Mouse (Mus musculus): ENCODE measurements at regions not wholly inside any gene's neighbourhood (a gene's known extent, or its start where the extent isn't known, plus 50 kb on each side); places are given as distances from the start of the nearest gene placed in this dataset.

DNA sequence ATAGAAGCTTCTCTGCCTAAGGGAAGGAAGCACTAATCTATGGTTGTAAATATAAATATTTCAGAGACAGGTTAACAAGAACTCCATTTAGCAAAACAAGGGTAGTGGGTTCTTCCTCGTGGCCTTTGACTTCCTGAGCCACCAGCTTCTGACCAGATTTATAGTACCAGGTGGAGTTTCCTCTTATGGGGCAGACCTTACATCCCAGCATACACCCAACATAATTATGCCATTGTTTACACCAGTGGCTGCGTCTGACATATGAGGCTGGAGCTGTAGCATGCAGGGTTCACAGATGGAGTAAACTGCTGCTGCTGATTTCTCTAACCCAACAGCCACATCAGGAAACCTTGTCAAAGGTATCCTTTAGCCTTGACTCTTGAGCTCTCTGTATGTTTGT, 75.5 kb downstream of the Trib2 start:
- DNase-seq, result no peak

DNA sequence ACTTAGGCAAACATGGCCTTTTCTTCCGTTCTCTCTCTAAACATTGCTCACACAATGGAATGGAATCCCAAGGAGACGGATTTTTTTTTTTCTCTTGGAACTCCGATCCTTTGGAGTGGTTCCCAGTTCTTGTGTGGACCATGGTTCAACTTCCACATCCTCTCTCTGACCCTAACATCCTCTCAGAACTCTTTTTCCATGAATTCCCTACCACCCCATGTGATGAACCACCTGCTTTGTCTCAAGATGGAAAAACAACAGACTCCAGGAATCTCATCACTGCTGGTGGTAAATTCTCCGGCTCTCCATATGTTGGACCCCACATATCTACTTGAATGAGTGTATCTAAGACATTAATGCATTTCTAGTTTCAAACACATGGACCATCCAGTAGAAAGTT, 77.7 kb downstream of the Trib2 start:
- no peak for DNase-seq

GRCm38 (mm10) chr12:15731261-15731660, 85.5 kb downstream of the Trib2 start:
- DNase-seq, result no peak

GRCm38 (mm10) chr12:15729696-15730095, 87.0 kb downstream of the Trib2 start:
- DNase-seq, result no peak

GRCm38 (mm10) chr12:15723529-15723928, 93.2 kb downstream of the Trib2 start:
- no peak for DNase-seq

DNA sequence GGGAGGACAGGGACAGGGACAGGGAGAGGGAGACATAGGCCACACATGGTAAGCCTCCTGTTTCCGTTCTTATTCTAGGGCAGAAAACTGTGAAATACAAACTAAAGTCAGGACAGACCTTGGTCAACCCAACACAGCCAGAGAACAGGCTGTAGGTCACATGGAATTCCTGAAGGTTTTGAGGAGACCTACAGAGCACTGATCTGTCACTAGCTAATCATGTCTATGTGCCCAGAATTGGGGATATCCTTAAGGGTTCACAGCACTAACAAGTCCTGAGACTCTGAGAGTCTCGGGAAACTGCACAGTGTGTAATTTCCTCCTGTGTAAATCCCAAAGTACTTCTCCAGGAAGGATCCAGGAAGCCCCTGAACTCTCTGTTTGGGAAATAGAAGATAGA, 94.6 kb downstream of the Trib2 start:
- DNase-seq, result no peak

- no peak for DNase-seq
These were observed 96.6 kb downstream of the Trib2 start for GRCm38 (mm10) chr12:15720171-15720570.

DNA sequence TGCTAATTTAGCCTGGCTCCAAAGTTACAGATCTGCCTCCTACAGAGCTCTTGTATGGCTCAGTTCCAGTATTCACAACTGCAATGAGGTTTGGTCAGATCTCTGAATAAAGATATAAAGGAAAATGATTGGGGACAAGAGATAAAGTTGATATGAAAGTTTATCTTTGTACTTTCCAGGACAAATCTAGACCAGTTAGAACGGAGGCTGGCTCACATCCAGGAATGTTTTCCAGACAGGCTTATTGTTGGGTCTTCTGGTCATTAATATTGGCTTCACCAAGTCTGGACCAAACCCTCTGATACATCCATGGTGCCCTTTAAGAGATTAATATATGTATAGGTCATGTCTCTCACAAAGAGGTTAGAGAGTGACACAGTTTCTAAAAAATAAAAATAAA, 97.9 kb downstream of the Trib2 start:
- no peak for DNase-seq

DNA sequence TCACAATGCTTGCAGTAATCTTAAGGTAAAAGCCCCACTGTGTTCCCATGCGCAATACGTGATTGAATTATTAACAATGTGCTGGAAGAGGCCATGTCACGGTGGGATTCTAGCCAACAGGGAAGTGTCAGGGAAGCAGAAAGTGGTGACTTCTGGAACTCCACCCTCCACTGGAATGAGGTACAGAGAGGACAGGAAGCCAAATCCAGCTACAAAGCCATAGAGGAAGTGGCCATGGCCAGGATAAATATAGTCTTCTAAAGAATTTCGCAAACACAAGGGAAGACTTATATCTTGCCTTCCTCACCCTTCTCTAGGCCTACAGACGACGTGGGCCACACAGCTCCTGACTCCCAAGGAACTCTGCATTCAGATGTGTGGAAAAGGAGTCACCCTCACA, 98.7 kb downstream of the Trib2 start:
- DNase-seq, result no peak

GRCm38 (mm10) chr12:15717342-15717741, 99.4 kb downstream of the Trib2 start:
- no peak for DNase-seq

DNA sequence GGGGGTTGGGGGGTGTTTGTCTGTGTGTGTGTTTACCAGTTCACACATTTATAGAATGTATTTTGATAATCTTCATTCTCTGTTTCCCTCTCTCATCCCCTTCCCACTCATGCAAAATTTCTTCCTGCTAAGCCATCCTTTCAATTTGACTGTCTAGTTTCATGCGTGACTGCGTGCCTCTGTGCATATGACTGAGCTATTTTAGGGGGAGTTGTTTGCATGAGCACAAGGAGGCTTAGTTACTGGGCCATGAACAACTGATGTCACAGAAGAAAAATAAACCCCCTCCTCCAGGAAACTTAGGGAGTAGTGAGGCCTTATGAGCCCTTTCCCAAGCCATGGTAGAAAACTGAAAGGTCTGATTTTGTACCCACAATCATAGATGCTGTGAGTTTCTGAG, 103.1 kb downstream of the Trib2 start:
- DNase-seq, result no peak

DNA sequence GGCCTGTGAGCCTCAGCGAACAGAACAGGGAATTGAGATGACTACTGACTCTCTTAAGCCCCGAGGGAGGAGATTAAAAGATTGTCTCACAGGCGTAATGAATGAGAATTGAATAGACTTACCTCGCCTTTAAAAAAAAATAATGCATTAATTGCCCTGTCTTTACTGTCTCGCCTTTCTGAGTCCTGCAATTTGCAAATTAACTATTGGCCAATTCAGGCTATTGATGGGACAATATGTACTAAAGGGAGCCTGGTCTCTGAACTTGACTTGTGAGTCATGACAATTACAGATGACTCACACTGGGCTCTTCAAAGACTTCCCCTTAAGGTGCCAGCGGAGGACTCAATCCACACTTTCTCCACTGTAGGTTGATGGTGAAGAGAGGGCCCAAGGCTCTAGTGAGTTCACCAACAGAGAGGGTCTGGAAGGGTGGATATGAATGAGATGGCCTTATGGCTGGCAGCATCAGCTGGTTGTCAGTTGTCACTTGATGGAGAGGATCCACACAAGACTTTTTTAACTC, 109.1 kb downstream of the Trib2 start:
- DNase-seq, result no peak

DNA sequence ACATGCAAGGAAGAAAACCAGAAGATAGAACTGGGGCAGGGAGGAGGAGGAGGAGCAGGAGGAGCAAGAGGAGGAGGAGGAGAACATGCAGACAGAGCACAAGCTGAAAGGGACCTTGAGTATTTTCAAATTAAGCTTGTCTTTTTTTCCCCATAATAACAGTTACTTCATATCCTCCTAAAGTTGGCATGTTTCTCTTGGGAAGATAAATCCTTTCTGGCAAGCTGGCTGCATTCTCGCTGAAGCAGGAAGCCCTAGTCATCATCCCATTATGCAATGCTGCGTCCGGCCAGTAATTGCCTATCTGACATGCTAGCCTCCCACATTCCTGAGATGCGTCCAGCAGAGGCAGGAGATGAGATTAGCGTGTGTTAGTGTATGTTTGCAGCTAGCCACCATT, 112.3 kb downstream of the Trib2 start:
- DNase-seq, result peak; percentile 4

DNA sequence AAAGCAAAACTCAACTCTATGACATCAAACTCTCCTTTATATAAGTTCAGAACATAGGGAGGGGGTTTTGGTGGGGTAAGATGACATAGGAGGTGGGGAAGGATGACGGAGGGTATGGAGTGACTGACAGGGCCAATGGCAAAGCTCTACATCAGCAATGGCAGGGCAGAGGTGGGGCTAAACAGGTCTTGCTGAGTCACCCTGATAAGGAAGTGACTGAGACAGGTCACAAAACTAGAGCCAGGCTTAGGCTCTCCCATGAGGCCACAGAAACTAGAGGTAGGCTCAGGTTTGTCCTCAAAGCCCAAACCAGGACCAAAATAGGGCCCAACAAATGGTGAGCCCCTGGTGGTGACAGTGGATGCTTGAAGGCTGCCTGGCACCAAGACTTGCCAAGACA, 114.6 kb downstream of the Trib2 start:
- DNase-seq, result no peak

GRCm38 (mm10) chr12:15698829-15699228, 117.9 kb downstream of the Trib2 start:
- no peak for DNase-seq

GRCm38 (mm10) chr12:15698042-15698771, 118.5 kb downstream of the Trib2 start:
- no peak for DNase-seq

- no peak for DNase-seq
These were observed 128.4 kb downstream of the Trib2 start for GRCm38 (mm10) chr12:15688342-15688741.

DNA sequence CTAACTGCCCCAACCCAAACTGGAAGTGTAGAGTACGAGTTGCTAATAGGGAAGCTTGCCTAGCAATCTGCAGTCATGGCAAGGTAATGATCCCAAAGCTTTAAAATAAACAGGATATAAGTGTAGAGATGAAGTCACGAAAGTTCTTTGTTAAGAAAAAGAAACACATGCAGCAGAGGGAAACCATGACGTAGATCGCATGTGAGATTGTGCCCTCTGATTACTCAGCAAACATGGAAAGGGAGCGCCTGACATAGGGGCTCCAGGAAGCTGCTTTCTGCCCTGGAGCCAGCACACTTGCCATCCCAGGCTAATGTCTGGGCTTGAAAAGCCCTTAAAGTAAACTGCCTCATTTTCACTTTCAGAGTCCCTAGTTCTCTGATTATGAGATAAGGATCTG, 132.4 kb downstream of the Trib2 start:
- no peak for DNase-seq

DNA sequence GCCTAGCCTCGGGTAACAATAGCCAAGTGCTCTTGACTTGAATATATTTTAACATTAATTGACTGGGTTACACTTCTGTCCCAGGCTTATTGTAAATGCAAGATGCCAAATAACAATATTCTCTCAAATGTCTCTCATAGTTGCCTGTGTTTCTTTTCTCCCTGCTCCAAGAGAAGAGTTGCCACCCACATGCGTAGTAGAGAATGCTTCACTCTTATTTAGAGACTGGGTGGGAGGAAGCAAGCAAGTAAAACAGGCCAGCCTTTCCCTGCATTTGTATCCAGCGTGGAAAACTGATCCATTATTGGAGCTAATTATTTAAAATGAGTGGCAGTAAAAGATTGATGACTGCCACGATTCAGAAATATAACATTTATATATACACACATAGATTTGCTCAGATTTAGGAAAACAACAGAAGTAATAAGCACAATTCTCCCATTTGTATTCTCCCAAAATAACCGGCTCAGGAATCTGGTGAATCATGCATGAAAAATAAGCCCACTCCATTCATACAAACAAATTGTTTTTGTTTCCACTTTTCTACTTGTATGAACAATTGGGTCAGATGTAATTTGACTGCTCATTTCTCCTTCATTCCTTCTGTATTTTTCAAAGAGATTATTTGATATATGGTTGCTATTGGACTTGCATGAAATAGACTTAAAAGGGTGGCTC, 134.9 kb downstream of the Trib2 start:
- no peak for DNase-seq

- DNase-seq, result no peak
These were observed 140.6 kb downstream of the Trib2 start for GRCm38 (mm10) chr12:15676127-15676526.

DNA sequence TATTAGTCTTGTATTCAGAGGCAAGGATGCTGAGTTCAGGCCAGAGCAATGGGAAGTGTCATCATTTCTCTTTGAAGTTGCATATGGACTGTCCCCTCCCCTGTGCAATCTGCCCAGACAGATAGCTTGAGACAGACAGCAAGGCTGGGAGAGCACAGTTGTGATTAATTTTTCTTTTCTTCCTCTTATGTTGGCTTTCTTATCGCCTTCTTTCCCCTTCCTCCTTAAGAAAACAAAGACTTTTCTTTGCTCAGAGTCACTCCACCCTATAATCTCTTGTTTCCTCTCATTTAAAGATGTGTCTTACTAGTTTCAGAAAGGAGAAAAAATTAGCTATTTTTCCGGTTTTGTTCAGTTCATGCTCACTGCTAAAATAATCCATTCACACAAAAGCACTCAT, 157.0 kb downstream of the Trib2 start:
- no peak for DNase-seq

GRCm38 (mm10) chr12:15659332-15659731, 157.4 kb downstream of the Trib2 start:
- DNase-seq, result no peak

GRCm38 (mm10) chr12:15657748-15658251, 158.9 kb downstream of the Trib2 start:
- DNase-seq, result no peak

- DNase-seq, result no peak
These were observed 162.1 kb downstream of the Trib2 start for GRCm38 (mm10) chr12:15654585-15654984.

Measured in right cerebral cortex, postnatal 4 days (tissue).